Mouse (Mus musculus): ENCODE measurements at regions not wholly inside any gene's neighbourhood (a gene's known extent, or its start where the extent isn't known, plus 50 kb on each side); places are given as distances from the start of the nearest gene placed in this dataset.

DNA sequence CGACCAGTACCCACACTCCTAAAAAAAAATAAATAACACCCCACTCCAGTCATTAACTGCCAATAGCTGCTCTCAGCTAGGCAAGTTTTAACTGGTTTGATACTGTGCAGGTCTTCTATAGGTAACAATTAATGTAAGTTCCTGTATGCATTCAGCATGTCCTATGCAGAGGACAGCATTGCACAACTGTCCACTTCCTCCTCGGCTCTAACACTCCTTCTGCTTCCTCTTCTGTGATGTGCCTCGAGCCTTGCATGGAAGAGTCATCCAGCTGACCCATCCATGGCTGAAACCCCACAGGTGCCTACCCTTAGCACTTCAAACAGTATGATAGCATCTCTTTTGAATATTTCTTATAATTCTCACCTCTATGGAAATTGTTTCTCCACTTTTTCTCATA is 449.4 kb upstream of the Rag2 start:
- no peak for DNase-seq (ENCODE audit: low spot score)

DNA sequence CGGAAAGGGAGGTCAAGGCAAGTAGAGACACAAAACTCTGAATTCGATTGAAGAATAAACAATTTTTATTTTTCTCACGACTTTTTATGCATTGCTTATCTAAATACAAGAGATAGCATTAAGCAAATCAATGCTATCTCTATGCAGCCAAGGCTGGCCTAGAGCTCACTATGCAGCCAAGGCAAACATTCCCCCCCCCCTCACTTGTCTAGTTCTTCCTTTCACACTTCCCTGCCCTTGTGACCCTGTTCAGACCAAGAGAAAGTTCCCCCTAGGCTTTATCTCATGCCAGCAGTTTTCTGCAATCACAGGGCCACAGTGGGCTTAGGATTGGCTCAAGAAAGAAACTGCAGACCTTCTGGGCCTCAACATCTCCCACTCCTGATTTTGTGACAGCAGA is 417.9 kb upstream of the Rag2 start:
- DNase-seq (ENCODE audit: low spot score), result no peak

DNA sequence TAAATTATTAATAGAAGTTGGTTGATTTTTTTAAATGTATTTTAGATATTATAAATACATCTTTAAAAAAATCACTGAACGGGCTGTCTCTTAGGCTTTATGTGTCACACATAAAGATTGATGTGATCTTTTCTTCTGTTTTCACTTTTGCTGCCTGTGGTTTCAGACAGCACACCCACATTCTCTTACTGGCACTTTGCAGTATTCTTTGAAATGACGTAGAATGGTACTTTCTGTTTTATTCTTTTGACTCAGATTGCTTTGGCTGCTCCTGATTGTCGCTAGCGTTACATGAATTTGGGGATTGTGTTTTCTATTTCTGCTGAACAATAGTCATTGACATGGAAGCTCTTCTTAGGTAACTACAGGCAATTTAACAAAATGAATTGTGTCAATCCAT is 415.4 kb upstream of the Rag2 start:
- no peak for DNase-seq (ENCODE audit: low spot score)

DNA sequence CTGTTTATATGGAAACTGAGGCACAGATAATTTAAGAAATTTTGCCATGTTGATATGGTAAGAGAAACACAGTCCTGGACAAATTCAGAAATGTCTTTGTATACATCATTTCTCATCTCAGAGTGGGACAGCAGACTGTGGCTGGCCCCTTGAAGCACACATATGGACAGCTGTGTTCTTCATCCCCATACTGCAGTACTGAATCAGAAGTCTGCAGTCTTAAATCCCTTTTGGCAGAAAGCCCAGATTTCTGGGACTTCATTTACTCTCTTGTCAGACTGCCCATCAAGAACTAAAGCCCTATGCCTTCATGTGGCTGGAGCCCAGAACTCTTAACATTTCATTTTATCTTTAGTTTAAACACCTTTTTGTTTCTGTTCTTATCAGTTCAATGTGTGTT is 403.8 kb upstream of the Rag2 start:
- DNase-seq (ENCODE audit: low spot score), result no peak

DNA sequence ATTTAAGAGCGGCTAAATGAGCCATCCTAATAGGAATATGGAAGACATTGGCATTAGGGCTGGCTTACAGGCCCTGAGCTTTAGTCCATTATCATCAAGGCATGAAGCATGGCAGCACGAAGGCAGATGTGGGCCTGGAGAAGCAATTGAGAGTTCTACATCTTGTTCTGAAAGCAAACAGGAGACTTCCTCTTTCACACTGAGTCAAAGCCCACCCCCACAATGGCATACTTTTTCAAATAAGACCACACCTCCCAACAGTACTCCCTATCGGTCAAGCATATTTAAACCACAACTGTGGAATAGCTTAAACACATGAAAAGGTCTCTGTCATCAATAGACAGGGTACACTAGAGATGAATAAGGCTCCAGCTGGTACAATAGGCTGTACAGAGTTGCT is 381.5 kb upstream of the Rag2 start:
- DNase-seq (ENCODE audit: low spot score), result no peak

DNA sequence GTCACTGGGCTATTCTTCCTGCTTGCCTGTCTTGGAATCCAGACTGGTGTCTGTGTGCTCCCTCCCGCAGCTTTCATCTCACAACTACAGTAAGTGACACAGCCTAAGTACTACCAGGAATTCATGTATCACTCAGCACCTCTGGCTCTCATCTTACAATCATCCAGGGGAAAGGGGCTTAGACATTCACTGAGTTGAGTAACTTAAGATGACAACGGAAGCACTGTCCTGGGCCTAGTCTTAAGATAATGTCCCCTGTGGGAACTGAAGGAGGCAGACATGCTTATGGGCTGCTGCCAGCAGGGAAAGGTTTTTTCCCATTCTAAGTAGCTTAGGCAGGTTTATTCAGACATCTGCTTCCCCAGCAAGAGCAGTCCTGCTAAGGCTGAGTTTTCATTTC is 377.4 kb upstream of the Rag2 start:
- no peak for DNase-seq (ENCODE audit: low spot score)

DNA sequence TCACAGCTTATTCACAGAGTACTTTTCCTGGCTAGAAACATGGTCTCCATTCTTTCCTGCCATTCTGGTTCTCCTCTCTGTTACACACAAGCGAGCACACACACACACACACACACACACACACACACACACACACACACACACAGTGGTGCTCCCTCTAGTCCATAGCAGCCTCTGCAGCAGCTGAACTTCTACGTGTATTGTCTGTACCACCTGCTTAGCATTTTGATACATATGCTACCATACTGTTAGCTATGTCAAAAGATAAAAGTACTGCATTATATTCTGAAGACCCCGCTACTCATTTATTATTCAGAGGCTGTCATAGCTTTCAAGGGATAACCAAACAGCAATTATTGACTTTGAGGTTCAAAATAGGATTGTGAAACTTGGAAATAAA is 372.3 kb upstream of the Rag2 start:
- no peak for DNase-seq (ENCODE audit: low spot score)

DNA sequence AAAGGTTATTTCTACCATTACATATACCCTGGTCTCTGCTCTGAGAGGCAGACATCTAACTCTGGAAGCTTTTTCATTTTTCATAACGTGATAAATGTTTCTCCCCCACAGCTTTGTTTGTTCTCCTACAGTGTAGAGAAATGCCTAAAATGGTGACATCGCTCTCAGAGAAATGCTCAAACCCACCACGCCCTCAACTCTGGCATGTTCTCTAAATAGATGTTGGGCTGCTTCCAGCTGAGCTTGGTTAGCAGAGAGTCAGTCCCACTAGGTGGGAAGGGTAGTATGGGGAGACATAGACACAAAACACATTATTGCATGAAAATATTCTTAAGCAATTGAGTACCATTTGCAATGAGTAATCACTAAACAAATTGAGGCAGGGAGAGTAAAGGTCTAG is 368.1 kb upstream of the Rag2 start:
- DNase-seq (ENCODE audit: low spot score), result no peak

DNA sequence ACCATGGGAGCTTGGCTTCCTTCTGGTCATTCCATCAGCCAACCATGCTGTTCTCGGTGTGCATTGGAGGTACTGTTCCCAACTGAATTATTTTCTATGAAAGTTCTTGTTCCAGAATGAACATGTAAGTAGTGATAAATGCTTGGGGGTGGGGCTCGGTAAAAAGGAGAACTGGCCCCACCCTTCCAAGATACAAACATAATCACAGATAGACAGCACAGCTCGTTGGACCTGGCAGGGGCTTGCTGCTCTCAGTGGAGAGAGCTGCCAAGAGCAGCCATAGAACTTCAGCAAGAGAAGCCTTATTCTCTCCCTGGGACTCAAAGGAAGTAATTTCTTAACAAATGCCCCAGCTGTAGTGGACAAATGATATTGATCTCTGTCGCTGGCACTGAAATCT is 360.6 kb upstream of the Rag2 start:
- no peak for DNase-seq (ENCODE audit: low spot score)

DNA sequence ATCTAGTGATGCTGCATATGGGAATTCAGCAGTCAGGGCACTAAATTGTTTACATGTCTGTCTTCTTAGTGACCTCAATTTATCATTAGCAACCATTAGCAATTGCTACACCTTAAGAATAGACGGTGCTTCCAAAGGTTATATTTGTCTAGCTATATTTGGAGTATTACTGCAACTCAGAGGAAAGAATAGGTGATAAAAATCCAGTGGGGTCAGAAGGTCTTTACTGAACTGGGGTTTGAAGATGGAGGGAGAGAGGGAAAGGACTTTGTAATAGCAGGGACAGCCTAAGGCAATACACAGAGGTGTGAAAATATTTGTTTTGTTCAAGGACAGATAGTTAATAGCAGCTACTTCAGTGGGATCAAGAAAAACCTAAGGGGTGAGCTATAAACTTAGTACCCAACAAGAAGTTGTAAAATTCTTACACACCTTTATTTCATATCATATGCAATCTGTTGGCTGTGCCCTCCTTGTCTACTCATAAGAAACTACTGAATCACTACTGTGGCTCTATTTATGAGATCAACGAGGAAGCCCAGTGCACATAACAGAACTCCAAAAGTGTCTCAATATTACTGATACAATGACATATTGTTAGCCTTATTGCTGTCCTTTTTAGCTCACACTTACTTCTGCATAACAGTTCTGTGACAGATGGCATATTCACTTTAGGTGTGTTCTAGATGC is 357.7 kb upstream of the Rag2 start:
- DNase-seq (ENCODE audit: low spot score), result no peak

DNA sequence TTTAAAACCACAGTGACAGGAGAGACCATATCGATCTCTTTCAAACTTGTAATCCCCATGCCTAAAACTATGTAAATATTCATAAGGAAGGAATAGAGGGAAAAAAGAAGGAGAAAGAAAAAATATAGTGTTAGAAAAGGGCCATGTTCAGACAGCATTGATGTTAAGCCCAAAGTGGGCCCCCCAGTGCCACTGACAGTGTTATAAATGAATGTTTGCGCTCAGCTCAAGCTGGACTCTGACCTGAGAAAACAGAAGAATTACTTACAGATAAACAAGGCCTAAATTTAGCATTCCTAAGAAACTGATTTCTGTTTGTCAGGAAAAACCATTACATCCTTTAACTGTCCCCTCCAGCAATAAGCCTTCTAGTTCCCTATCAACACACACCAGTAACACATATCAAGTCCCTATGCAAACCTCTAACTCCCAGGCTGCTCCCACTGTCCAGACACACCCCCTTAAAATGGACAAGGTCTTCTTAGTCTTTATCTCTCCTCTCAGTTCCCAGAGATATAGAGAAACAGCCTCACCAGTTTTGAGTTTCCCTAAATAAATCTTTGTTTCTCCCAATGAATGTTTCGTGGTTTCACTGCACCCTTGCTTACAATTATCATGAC is 350.4 kb upstream of the Rag2 start:
- no peak for DNase-seq (ENCODE audit: low spot score)

DNA sequence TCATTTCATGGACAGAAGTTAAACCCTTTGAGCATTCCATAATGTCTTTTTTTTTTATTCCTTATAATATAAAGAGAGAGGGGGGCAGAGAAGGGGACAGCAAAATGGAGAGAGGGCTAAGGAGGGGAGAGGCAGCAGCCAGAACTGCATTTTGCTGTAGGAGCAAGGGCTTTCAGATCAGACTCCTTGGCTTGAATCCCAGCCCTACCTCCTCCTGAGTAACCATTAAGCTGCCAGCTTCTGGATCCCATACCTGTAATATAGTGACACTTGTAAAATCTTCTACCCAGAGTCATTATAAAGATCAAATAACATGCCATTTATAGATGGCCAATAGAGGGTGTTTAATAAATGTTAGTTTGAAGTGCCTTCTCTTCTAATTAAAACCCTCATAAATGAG is 339.6 kb upstream of the Rag2 start:
- DNase-seq (ENCODE audit: low spot score), result no peak

DNA sequence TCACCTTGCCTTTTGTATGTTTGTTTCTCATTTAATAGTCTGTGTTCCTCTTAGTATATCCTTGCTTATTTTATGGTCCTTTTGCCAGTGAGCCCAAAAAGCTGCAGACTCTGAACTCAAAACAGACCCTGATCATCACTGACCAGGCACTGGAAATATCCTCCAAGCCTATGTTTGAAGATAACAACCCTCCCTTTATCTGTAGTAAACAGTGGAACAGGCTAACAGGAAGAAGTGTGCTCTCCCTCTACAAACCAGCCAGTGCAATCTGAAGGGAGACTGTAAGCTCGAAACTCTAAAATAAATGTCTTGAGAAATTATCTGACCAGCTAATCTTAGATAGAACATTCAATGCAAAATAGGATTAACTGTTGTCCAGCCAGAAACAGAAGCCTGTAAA is 336.4 kb upstream of the Rag2 start:
- no peak for DNase-seq (ENCODE audit: low spot score)

DNA sequence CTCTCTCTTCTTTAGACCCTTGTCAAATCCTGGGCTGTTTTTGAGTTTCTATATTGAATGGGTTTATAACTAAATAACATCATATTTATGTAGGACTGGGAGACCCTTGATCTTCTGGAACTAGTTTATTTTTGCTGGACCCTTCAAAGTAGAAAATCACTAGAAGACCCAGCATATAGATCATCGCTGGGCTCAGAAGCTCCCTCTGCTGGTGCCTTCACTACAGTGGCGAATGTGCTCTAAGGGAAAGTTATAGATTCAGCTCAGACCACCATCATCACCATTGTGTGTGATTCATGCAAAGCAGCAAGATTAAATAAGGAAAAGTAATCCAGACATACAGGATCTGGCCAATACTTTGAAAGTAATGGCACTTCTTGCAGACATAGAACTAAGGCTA is 335.4 kb upstream of the Rag2 start:
- DNase-seq (ENCODE audit: low spot score), result no peak

DNA sequence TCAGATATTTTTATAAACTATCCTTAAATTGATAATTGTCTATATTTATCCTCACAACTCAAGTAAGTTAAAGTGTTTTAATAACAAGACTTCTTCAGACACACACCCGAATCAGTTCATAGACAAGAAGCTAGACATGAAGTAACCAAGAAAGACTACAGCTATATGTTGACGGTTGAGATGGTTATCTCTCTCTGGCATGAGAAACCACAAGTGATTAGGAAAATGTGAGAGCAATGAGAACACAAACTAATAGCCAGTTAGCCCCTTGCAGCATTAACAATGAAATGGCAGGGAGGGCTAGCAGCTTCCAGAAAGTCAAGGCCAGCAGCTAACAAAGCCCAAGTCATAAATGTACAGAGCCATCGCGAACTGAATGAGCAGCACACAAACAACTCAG is 333.8 kb upstream of the Rag2 start:
- DNase-seq (ENCODE audit: low spot score), result no peak

DNA sequence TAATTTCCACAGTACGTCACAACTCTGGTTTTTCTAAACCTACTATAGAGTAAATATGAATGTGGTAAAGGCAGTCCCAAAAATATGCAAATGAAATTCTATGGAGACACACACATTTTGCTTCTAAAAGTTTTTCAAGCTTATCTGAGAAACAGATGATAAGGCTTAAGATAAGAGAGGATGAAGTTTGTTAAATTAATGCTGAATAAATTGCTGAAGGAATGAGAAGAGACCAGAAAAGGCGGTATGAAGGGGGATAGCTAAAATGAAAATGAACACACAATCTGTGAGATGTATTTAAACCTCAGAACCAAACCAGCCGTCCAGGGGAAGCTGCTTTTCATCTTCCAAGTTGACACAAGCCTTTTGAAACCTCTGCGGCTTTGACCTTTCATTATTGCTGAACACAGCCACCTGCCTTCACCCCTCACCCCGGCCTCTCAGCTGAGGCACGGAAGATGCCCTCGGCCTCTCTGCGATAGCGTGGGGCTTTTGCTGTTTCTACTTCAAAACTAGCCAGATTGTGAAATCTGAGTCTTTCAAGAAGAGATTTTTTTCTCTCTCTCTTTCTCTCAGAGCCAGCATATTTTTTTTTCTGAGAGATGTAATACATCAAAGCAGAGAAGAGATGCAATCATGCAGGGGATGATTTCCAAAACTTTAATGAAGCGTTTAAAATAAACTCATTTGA is 328.7 kb upstream of the Rag2 start:
- DNase-seq (ENCODE audit: low spot score), result no peak

DNA sequence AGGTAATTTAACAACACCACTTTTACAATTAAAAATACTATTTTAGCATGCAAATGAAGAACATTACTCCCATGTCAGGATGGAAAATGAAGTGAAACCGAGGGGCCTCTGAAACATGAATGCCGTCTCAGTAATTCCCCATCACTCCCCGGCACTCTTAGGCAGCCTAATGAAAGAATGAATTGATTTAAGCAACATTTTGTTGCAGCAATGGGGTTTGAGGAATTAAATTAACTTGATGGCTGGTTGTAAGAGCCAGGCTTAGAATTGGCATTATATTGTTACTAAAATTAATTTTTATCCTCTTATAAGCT is 328.2 kb upstream of the Rag2 start:
- no peak for DNase-seq (ENCODE audit: low spot score)

DNA sequence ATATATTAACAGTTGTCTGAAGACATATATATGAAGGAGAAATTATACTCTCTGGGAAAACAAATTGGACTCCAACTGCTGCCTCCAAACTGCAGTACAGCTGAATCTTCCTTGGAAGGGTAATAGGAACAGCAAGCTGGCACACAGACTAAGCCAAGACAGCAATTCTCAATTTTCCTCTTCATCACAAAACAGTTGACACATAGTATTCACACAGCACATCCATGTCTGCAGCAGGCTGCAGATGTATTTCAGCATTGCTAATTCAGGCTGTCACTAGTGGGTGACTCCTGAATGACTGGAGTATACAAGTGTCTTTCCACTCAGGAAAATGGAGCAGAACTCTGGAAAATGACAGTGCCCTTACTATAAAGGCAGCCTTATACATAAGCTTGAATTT is 327.7 kb upstream of the Rag2 start:
- no peak for DNase-seq (ENCODE audit: low spot score)

DNA sequence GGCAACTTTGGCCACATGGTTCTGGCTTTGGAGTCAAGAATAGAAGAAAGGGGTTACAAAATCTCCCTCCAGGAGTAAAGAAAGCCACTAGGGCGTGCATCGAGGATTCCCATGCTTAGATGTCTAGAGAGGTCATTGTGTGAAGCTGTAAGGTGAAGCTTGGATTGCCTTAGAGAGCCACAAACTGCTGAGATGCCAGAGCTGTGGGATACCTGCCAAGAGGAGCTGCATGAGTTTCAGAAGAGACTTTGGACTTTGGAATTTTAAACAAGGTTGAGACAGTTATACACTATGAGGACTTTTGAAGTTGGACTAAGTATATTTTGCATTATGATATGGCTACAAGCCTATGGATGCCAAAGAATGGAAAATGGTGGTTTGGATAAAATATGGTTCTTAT is 325.4 kb upstream of the Rag2 start:
- DNase-seq (ENCODE audit: low spot score), result no peak

DNA sequence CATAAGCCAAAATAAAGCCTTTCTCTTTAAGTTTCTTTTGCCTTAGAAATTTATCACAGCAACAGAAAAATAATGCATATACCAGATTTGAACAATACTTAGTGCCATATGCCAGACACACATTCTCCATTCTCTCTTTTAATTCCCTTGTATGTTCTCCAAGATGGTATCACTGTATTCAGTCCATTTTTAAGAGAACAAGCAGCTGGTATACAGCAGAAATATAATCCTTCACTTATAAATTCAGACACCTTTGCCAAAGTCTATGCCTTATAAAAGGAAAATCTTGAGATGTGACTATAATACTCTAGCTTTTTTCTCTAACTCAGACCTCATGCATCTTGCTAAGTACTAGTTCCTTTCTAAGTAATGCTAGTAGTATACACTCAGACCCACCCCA is 324.4 kb upstream of the Rag2 start:
- no peak for DNase-seq (ENCODE audit: low spot score)

DNA sequence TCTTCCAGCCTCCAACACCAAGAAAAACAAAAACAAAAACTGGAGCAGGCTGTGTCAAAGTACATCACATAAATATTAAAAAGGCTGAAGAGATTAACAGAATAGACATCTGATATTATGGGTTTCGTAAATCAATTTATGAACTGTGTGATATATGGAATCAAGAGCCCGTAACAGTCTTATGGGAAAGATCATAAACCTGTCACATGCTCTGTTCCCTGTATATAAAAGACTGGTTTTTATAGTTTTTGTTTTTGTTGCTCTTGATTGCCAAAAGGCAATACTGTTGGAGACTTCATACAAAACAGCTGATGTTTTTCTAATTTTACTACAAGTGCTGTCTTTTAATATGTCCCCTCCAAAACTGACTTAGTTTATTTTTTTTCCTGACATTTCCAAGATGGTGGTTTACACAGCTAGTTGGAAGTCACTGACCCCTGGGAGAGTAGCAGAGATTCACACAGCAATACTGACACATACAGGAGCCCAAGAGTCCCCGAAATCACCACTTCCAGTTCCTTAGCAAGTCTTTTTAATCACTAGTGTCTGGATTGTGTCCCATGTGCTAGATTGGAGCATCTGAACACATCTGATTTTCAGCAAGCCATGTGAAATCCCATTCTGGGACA is 303.1 kb upstream of the Rag2 start:
- DNase-seq (ENCODE audit: low spot score), result no peak

DNA sequence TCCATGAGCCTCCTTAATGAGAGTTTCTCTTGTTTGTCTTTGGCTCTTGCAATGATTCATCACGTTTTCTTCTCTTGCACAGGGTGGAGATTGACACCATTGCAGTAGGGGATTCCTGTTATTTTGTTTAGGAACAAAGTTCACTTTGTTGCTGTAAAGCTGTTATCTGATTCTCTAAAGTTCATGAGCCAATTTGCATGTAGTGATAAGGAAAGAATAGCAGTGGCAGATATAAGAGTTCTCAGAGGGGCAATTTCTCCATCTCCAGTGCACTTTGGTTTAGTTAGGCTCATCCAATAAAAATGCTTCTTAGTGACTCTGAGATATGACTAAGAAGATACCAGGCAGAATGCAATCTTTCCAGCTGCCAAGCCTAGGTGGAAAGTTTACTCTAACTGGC is 267.8 kb upstream of the Rag2 start:
- DNase-seq (ENCODE audit: low spot score), result no peak

DNA sequence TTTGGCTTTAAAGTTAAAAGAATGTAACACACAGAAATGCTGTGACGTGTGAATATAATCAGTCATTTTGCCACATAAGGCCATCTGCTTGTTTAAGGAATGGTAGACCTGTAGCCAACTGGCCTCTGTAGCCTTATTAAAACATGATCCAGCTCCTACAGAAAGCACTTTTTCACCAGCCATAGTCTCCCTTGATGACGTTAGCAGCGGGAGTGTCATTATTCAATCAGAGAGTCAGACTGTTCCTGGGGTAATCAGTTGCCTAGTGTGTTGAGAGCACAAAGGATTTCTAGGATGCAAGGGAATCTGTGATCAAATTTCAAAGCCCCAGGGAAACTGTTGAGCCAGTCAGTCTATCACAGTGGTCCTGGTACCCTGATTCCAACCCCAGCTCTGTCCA is 260.3 kb upstream of the Rag2 start:
- no peak for DNase-seq (ENCODE audit: low spot score)

DNA sequence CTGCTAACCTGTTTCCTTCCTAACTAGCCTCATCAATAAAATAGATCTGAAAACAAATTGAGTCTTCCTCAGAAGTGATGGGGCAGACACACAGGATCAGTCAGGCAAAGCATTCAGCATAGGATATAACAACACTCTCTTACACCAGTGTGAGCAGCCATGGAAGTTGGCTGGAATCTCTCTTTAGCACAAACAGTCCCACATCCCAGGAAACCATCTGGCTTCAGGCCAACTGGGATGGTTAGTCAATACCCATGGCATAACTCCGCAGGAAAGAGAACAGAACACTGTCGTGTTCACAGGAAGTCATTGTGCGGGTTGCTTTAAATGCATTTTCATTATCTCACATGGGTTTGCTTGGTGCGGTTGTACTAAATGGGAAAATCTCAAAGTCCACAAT is 256.2 kb upstream of the Rag2 start:
- DNase-seq (ENCODE audit: low spot score), result no peak

Data from ovary, postnatal 14 days (tissue).